Mouse (Mus musculus) E14TG2a.4 (cell line): ENCODE results near the gene Tmem132d.

Source experiments
- CTCF ChIP-seq: conservative IDR thresholded peaks from 2 replicates; pipeline ENCODE4 v1.5.1; 2014; ENCODE audit warnings: low read length
- POU5F1 ChIP-seq: IDR thresholded peaks from 2 replicates; pipeline ENCODE4 v1.6.1; 2014; ENCODE audit warnings: low read length, borderline replicate concordance

DNA sequence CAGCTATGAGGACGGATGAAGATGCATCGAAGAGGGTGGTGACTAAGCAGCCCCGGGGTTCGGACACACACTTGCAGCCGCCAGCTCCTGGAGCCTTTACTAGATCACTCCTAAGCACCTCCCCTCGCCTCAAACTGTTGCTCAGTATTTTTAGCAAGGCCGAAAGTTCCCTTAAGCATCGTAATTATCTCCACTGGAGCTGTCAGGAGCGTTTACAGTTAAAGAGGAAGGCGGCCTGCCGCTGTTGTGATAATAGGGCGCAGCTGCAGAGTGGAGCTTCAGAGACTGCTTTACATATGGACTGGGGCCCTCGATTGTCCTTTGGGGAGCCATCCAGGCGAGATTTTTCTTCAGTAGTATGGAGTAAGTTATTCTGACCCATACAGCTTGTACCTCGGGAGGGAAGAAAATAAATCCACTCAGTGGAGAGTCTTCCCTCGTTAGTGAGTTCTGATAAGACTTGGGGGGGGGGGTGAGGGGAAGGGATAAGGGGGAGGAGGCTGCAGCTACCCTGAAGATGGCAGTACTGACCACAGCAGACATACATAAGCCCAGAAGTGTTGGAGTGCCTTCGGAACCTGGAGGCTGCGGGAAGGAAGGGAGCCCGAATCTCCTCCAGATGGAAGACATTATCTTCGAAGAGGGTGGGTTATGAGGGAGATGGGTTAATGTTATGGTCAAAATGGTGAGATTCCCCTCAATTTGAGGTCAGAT lies 681.5 kb downstream of the Tmem132d start:
- TF ChIP-seq POU5F1 (no peak), CTCF (no peak)
